ENCODE assay signal across 10 mouse cellular contexts in the genomic region with DNA sequence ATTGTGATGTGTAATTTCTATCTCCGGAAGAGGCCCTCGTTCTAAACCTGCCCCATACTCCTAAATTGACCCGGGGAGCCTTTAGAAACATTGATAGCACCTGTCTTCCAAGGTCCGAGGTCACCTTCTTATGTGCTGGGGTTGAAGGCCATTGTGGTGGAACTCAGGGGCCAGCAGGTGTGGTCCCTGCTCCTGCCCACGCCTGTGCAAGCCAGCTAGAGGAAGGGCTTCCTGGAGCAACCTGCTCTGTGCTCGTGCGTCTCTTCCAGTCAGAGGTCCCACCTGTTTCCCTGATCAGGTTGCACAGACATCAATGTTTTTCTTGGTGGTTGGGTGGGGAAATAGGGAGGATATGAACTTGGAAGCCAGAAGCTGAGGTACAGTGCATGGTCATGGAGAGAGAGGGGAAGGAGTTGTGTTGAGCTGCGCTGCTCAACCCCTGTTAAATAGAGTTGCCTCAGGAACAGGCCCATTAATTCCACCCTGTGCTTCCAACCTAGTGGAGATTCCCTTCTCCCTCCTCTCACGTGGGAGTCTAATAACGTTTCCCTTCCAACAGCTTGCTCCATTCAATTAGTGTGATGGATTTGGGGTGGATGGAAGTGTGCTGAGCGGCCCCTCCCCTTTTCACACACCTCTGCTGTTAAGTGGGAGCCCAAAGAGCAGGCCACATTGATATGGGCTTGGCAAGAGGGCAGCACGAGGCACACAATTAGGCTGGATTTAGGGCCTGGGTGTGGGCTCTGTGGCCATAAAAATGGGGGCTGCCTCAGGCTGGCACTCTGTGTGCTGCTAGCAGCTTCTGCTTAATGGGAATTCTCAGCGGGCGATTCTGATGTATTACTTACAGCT.
A peak's percentile ranks its signal among the peaks of the same experiment; 100 is the strongest.
DNase-seq lines count a peak whose midpoint lies in the region; ATAC-seq and TF ChIP-seq lines count a peak whose summit lies in the region.
"Had no signal": no experiment of that assay in that cellular context is flagged by ENCODE, and none has a peak within 500 bp of the region (broad histone marks: within the 10 kb centered on the region; RNA-seq: fewer than 3 reads in every experiment).

No protein-coding gene starts in this region.

- no peaks in the 10 kb centered on the region for H3K36me3 ChIP-seq in intestine, embryonic 15.5 days
- no peaks in the 10 kb centered on the region for H3K36me3 ChIP-seq in intestine, postnatal 0 days (ENCODE audit: control insufficient read depth, insufficient read depth)
- H3K36me3 ChIP-seq in forebrain, embryonic 16.5 days (ENCODE audit: control insufficient read depth, insufficient read depth) = no peaks in the 10 kb centered on the region
- no peaks in the 10 kb centered on the region for H3K36me3 ChIP-seq in limb, embryonic 15.5 days

- TF ChIP-seq CTCF in intestine, postnatal 0 days (IDR thresholded peaks at IDR 0.05; ENCODE audit: low read depth) = no peak

- no peaks in the 10 kb centered on the region for H3K4me1 ChIP-seq in intestine, embryonic 15.5 days (replicated peaks)
- H3K4me1 ChIP-seq in intestine, postnatal 0 days (replicated peaks; ENCODE audit: control insufficient read depth, insufficient read depth, low read length) = no peaks in the 10 kb centered on the region
- peaks cover 14% of the 10 kb centered on the region for H3K4me1 ChIP-seq in forebrain, embryonic 16.5 days (replicated peaks; ENCODE audit: control insufficient read depth, insufficient read depth, low read length)
- peaks cover 12% of the 10 kb centered on the region for H3K4me1 ChIP-seq in limb, embryonic 15.5 days

- H3K4me3 ChIP-seq in intestine, embryonic 15.5 days (replicated peaks) = no peak overlapping the region
- no peak overlapping the region for H3K4me3 ChIP-seq in intestine, postnatal 0 days (ENCODE audit: low read depth, low read length)
- no peak overlapping the region for H3K4me3 ChIP-seq in forebrain, embryonic 16.5 days (replicated peaks; ENCODE audit: low read length)
- no peak overlapping the region for H3K4me3 ChIP-seq in limb, embryonic 15.5 days

- peak; percentile 43; the same call in 1 of the 2 replicates for ATAC-seq in intestine, embryonic 15.5 days
- ATAC-seq in intestine, postnatal 0 days = no peak
- ATAC-seq in forebrain, embryonic 16.5 days = peak; percentile 81
- peak; percentile 58; the same call in 1 of the 2 replicates for ATAC-seq in limb, embryonic 15.5 days (ENCODE audit: insufficient number of reproducible peaks, low FRiP score, low TSS enrichment, low read depth)
- ATAC-seq: Patski had no signal

- WGBS in intestine, embryonic 15.5 days = 33% methylated on average over 14 of the region's 14 CpGs
- 31% methylated on average over 14 of the region's 14 CpGs for WGBS in intestine, postnatal 0 days
- 32% methylated on average over 14 of the region's 14 CpGs for WGBS in forebrain, embryonic 16.5 days
- 21% methylated on average over 14 of the region's 14 CpGs for WGBS in limb, embryonic 15.5 days

- no peak overlapping the region for H3K27ac ChIP-seq in intestine, embryonic 15.5 days
- H3K27ac ChIP-seq in intestine, postnatal 0 days (ENCODE audit: low read depth, low read length) = no peak overlapping the region
- H3K27ac ChIP-seq in forebrain, embryonic 16.5 days (ENCODE audit: low read length) = 0 out of 2 replicates have a peak overlapping the region, but pooled peaks have one; percentile 21
- no peak overlapping the region for H3K27ac ChIP-seq in limb, embryonic 15.5 days

- peak; percentile 50 for DNase-seq in retina, embryonic 14.5 days (ENCODE audit: low spot score)
- DNase-seq in lung, postnatal 14 days = no peak
- DNase-seq in thymus, postnatal 0 days (ENCODE audit: low spot score) = no peak
- DNase-seq in spleen, postnatal 4 days (ENCODE audit: low spot score in 2 of 2) = no peak
- DNase-seq: adrenal gland, postnatal 36 days had no signal

- H3K9me3 ChIP-seq in intestine, embryonic 15.5 days = no peaks in the 10 kb centered on the region
- no peaks in the 10 kb centered on the region for H3K9me3 ChIP-seq in intestine, postnatal 0 days (ENCODE audit: control insufficient read depth)
- no peaks in the 10 kb centered on the region for H3K9me3 ChIP-seq in forebrain, embryonic 16.5 days (ENCODE audit: control insufficient read depth, low read length)
- H3K9me3 ChIP-seq in limb, embryonic 15.5 days = no peaks in the 10 kb centered on the region

- no peak overlapping the region for H3K4me2 ChIP-seq in intestine, embryonic 15.5 days (replicated peaks)
- H3K4me2 ChIP-seq in intestine, postnatal 0 days (replicated peaks; ENCODE audit: low read depth) = no peak overlapping the region
- H3K4me2 ChIP-seq in forebrain, embryonic 16.5 days (ENCODE audit: low read length) = no peak overlapping the region
- no peak overlapping the region for H3K4me2 ChIP-seq in limb, embryonic 15.5 days

- H3K9ac ChIP-seq in intestine, embryonic 15.5 days = no peak overlapping the region
- H3K9ac ChIP-seq in intestine, postnatal 0 days (ENCODE audit: low read depth, low read length) = no peak overlapping the region
- H3K9ac ChIP-seq in forebrain, embryonic 16.5 days (replicated peaks; ENCODE audit: low read depth, low read length) = no peak overlapping the region
- H3K9ac ChIP-seq in limb, embryonic 15.5 days = no peak overlapping the region

- no peaks in the 10 kb centered on the region for H3K27me3 ChIP-seq in intestine, embryonic 15.5 days (replicated peaks)
- H3K27me3 ChIP-seq in intestine, postnatal 0 days (replicated peaks; ENCODE audit: control insufficient read depth, insufficient read depth, low read length) = no peaks in the 10 kb centered on the region
- no peaks in the 10 kb centered on the region for H3K27me3 ChIP-seq in forebrain, embryonic 16.5 days (replicated peaks; ENCODE audit: control insufficient read depth, insufficient read depth, low read length)
- no peaks in the 10 kb centered on the region for H3K27me3 ChIP-seq in limb, embryonic 15.5 days
